Mouse (Mus musculus) kidney, postnatal 4 days (tissue): ENCODE measurements around the gene Fermt2.
"Not testable (repeated sequence)": the region's sequence is repeated elsewhere in the genome, so short reads cannot be mapped to it uniquely, and the experiment has no call there.

ENCODE experiments used
- DNase-seq, 2 experiments: peaks; one replicate each; pipeline ENCODE4 v3.0.0; 2021; ENCODE audit warnings: mixed read lengths in 2 of 2

The Fermt2 gene

DNA sequence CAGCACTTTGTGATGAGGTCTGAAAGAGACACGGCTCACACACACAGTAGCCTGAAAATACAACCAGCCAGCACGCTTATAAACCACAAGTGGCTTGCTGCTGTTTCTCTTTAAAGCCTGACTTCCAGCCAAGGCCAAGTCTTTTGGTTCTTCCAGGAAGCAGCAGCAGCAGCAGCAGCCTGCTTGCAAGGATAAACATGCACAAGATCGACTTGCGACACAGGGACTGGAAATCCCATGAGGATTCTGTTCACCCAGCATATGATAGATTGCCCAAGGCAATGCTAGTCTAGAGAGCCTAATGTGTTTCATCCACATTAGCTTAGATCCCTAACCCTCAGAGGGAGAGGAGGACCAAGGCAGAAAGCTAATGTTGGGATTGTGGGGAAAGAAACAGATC, 22.0 kb downstream of the Fermt2 start:
- peak; percentile 23 to 43 for DNase-seq

- no peak for DNase-seq
Measured at GRCm38 (mm10) chr14:45507447-45507846, 22.5 kb downstream of the Fermt2 start.

DNA sequence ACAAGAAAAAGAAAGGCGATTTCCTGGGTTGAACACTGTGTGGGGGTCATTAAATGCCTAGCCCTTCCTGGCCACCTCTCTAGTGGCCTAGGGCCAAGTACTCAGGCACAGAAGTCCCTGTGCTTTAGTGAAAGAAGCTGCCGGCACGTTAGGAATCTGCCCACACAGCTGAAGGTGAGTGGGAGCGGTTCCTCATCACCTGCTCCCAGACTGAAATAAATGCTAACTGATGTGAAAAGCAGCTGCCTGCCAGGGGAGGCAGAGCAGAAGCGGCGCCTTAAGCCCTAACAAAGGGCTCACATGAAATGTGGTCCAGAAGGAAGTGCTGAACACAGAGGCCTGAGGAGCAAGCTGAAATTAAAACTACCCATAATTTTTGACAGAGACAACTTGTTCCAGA, 22.9 kb downstream of the Fermt2 start:
- peak; percentile 57 to 74 for DNase-seq

- DNase-seq, result no peak
Measured at GRCm38 (mm10) chr14:45506165-45506564, 23.8 kb downstream of the Fermt2 start.

- no peak for DNase-seq
Measured at GRCm38 (mm10) chr14:45504422-45505113, 25.4 kb downstream of the Fermt2 start.

- DNase-seq, result no peak
Measured at GRCm38 (mm10) chr14:45503934-45504333, 26.0 kb downstream of the Fermt2 start.

DNA sequence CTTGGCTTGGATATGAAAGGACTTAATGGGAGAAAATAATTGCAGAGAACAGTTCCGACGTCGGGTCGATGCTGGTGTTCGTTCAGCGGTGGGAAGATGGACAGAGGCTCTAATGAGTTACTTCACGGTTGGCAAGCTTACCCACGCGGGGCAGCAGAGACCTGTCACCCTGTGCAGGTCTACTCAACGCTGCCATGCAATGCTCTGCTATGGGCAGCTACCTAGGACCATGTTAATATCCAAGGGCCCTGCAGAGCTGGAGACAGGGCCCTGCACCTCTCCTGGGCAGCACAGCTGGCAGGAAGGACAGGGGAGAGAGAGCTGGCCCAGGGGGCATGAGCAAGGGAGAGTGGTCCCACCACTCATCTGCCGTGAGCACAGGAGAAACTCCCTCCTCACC, 29.9 kb downstream of the Fermt2 start:
- no peak for DNase-seq

DNA sequence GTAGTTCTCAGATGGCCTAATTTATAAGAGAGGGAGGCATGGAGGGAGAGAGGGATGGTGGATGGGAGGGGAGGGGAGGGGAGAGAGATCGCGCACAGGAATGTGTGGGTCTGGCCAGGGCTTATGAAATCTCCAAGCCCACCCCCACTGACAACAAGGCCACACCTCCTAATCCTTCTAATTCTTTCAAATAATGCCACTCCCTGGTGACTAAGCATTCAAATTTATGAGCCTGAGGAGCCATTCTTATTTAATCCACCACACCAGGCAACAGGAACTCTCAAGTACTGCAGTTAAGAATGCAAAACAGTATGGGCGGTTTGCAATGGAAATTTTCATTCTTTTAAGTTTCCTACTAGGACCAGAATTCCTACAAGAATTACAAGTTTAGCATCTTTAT, 32.8 kb downstream of the Fermt2 start:
- DNase-seq, result no peak

DNA sequence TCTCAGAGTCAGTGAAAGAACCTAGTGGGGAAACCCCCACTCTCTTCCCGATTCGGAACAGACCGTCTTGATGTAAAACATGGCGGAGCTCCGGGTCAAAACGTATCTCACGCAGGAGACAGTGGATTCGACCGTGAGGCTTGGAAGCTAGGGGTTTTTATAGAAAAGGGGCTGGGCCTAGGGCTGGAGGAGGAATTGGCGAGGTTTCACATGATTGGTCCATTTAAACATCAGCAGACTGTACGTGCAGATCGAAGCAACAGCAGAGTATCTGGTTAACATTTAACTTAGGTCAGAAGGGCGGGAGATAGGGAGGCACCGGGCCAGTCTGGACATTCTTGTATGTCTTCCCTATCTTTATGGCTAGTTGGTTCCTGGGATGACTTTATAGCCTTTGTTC, 34.1 kb downstream of the Fermt2 start:
- not testable (repeated sequence) for DNase-seq

- DNase-seq, result no peak
Measured at GRCm38 (mm10) chr14:45493891-45494290, 36.0 kb downstream of the Fermt2 start.

- no peak for DNase-seq
Measured at GRCm38 (mm10) chr14:45492668-45493067, 37.2 kb downstream of the Fermt2 start.

DNA sequence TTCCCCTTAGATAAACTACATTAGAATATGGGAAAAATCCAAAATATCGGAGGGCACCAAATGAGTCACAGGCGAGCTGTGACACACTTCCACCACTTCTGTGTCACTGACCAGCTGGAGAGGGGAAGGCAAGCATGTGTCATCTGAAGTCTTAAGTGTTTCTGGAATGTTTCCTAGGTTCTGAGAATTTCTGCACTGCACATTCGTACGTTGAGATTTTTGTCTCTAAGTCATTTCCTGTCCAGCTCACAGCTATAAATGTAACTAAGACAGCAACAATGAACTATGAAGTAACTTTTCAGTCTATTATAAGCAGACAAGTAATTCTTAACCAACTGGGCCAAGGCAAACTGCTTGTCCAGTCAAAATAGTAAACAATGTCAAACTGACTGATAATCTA, 37.9 kb downstream of the Fermt2 start:
- no peak for DNase-seq

GRCm38 (mm10) chr14:45487201-45487600, 42.7 kb downstream of the Fermt2 start:
- DNase-seq, result not testable (repeated sequence)

- not testable (repeated sequence) for DNase-seq
Measured at GRCm38 (mm10) chr14:45483361-45483760, 46.6 kb downstream of the Fermt2 start.

- no peak for DNase-seq
Measured at GRCm38 (mm10) chr14:45478977-45479806, 50.7 kb downstream of the Fermt2 start.

DNA sequence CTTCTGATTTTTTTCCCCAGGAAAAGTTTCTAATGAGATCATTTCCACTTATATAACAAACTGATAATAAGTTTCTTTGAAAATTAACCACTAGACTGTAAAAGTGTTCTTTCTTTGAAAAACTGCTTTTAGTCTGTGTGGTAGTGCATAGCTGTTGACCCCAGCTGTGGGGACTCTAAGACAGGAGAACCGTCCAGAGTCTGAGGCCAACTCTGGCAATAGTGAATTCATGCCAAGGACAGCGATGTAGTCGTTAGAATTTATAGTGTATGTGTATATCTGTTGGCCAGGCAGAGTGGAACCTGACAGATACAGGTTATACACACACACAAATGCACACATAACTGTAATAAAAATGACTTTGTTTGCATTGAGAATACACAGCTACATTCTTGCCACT, 51.4 kb downstream of the Fermt2 start:
- DNase-seq, result no peak

DNA sequence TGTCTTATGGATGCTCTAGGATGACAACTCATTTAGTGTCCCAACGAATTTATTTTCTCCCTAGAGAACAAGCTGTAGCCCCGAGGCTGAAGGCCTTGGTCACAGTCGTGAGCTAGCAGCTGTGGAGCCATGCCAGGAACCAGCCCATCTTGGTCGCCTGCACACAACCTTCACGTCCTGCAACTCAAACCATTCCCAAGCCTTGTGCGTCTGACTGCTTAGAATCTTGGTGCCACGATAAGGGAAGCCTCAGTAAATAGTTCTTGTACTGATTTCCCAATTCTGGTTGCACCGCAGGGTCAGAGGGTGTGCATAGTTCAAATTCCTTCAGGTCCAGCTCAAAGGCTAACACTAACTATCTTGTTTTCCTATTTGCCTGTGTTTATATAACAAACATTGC, 52.3 kb downstream of the Fermt2 start:
- peak; percentile 51 to 59 for DNase-seq

- no peak for DNase-seq
Measured at GRCm38 (mm10) chr14:45476990-45477389, 52.9 kb downstream of the Fermt2 start.

- no peak for DNase-seq
Measured at GRCm38 (mm10) chr14:45472536-45472935, 57.4 kb downstream of the Fermt2 start.

- DNase-seq, result no peak
Measured at GRCm38 (mm10) chr14:45469446-45469845, 60.5 kb downstream of the Fermt2 start.

DNA sequence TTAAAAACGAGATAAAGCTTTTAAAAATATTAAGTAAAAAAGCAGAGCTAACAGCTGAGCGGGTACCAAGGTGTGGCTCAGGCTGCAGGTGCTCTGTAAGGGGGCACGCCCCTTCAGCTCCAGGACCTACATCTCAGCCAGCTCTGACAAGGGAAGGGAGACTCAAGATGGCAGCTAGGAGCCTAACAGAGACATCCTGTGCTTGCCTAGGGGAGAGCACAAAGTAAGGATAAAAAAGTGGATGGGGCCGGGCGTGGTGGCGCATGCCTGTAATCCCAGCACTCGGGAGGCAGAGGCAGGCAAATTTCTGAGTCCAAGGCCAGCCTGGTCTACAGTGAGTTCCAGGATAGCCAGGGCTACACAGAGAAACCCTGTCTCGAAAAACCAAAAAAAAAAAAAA, 63.5 kb downstream of the Fermt2 start:
- not testable (repeated sequence) for DNase-seq

- no peak for DNase-seq
Measured at GRCm38 (mm10) chr14:45464036-45465035, 65.6 kb downstream of the Fermt2 start.

GRCm38 (mm10) chr14:45463599-45463998, 66.3 kb downstream of the Fermt2 start:
- DNase-seq, result peak; percentile 74 to 83
